8 mouse cellular contexts compared by ENCODE assay signal in the genomic region with DNA sequence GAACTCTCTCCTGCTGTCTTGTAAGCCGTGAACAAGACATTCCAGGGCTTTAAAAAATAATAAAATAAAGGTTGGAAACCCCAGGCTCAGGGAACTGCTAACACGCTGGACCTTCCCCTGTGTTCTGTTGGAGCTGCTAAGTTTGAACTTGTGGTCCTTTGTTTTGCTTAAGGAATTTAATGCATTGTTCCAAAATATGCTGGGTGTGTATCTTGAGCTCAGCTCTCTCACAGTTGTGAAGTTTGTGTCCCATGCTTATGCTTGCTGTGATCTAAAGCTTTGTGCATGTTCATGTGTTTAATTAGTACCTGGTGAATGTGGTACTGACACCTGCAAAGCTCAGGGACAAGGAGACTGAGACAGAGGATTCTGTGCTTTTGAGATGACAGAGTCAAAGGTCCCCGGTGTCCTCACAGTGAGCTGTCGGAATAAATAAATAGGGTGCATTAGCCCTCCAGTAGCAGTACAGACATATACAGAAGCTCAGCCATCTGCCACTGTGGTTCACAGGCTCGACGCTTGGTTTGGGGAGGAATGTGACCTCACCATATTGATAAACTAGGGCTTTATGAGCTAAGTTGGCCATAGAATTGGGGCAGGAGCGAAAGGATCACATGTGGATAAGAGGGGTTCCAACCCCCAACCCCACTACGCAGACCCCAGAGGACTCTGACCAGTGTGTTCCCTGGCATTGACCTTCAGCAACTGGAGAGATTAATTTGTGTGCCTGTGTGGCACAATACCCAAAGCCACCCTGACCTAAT.
A peak's percentile ranks its signal among the peaks of the same experiment; 100 is the strongest.
DNase-seq lines count a peak whose midpoint lies in the region; ATAC-seq and TF ChIP-seq lines count a peak whose summit lies in the region.

No protein-coding gene starts in this region.

- peak overlapping the region; percentile 47 for H3K4me2 ChIP-seq in hindbrain, embryonic 15.5 days
- peak overlapping the region; percentile 12; the same call in 1 of the 2 replicates for H3K4me2 ChIP-seq in midbrain, postnatal 0 days (ENCODE audit: low read depth, low read length, poor library complexity, severe bottlenecking)

- H3K4me3 ChIP-seq in gastrocnemius, adult 2 months = no peak overlapping the region
- H3K4me3 ChIP-seq in embryonic facial prominence, embryonic 10.5 days = no peak overlapping the region
- H3K4me3 ChIP-seq in hindbrain, embryonic 15.5 days = no peak overlapping the region
- no peak overlapping the region for H3K4me3 ChIP-seq in midbrain, postnatal 0 days (ENCODE audit: low read depth, low read length)

- H3K27ac ChIP-seq in gastrocnemius, adult 2 months = peak overlapping the region; percentile 20; the same call in 1 of the 2 replicates
- H3K27ac ChIP-seq in embryonic facial prominence, embryonic 10.5 days (replicated peaks) = peak overlapping the region; percentile 66
- peak overlapping the region; percentile 79 for H3K27ac ChIP-seq in hindbrain, embryonic 15.5 days (replicated peaks)
- H3K27ac ChIP-seq in midbrain, postnatal 0 days (ENCODE audit: low read depth, low read length) = no peak overlapping the region; the same call in 1 of the 2 replicates

- intact Hi-C loops in gastrocnemius, adult 2 months (cut with DNase I) = no loop called here
- intact Hi-C loops in gastrocnemius, postnatal 14 days (cut with DNase I; ENCODE audit: low total_unique reads) = no loop called here
- intact Hi-C loops in left cerebral cortex, postnatal 25 days (cut with DNase I) = no loop called here

- DNase-seq in gastrocnemius, adult 2 months = no peak
- no peak for DNase-seq in gastrocnemius, postnatal 14 days
- no peak for DNase-seq in embryonic facial prominence, embryonic 10.5 days (ENCODE audit: low spot score)
- no peak for DNase-seq in midbrain, postnatal 0 days (ENCODE audit: low spot score)
- no peak for DNase-seq in right cerebral cortex, postnatal 36 days (ENCODE audit: low spot score in 2 of 2)
- DNase-seq in ovary, postnatal 10 days (ENCODE audit: low spot score) = no peak
- DNase-seq in left cerebral cortex, postnatal 25 days (ENCODE audit: low spot score in 2 of 2) = no peak

- peak; percentile 44 for ATAC-seq in hindbrain, embryonic 15.5 days (ENCODE audit: low FRiP score, low read depth)
- 0 out of 2 replicates have a peak, but pooled peaks have one; percentile 28 for ATAC-seq in midbrain, postnatal 0 days (ENCODE audit: low FRiP score)

- peaks cover 51% of the 10 kb centered on the region for H3K4me1 ChIP-seq in embryonic facial prominence, embryonic 10.5 days
- peaks cover 37% of the 10 kb centered on the region for H3K4me1 ChIP-seq in hindbrain, embryonic 15.5 days (replicated peaks)
- peaks cover 17% of the 10 kb centered on the region for H3K4me1 ChIP-seq in midbrain, postnatal 0 days (ENCODE audit: insufficient read depth, low read length)

- no peak overlapping the region for H3K9ac ChIP-seq in hindbrain, embryonic 15.5 days
- 0 out of 2 replicates have a peak overlapping the region, but pooled peaks have one; percentile 13 for H3K9ac ChIP-seq in midbrain, postnatal 0 days (replicated peaks; ENCODE audit: low read length, poor library complexity, severe bottlenecking)

- no peaks in the 10 kb centered on the region for H3K36me3 ChIP-seq in embryonic facial prominence, embryonic 10.5 days (replicated peaks)
- H3K36me3 ChIP-seq in hindbrain, embryonic 15.5 days = no peaks in the 10 kb centered on the region
- no peaks in the 10 kb centered on the region for H3K36me3 ChIP-seq in midbrain, postnatal 0 days (ENCODE audit: insufficient read depth, low read length)

- TF ChIP-seq CTCF in gastrocnemius, adult 2 months (IDR thresholded peaks at IDR 0.05) = no peak
- TF ChIP-seq CTCF in midbrain, postnatal 0 days (IDR thresholded peaks at IDR 0.05) = no peak

- 38% methylated on average over 8 of the region's 8 CpGs for WGBS in embryonic facial prominence, embryonic 10.5 days
- WGBS in hindbrain, embryonic 15.5 days = 23% methylated on average over 8 of the region's 8 CpGs
- WGBS in midbrain, postnatal 0 days = 21% methylated on average over 8 of the region's 8 CpGs

- H3K27me3 ChIP-seq in embryonic facial prominence, embryonic 10.5 days (replicated peaks; ENCODE audit: low read depth, poor library complexity, severe bottlenecking) = no peaks in the 10 kb centered on the region
- H3K27me3 ChIP-seq in hindbrain, embryonic 15.5 days = no peaks in the 10 kb centered on the region
- H3K27me3 ChIP-seq in midbrain, postnatal 0 days (ENCODE audit: insufficient read depth, low read length) = no peaks in the 10 kb centered on the region

- no peaks in the 10 kb centered on the region for H3K9me3 ChIP-seq in embryonic facial prominence, embryonic 10.5 days
- H3K9me3 ChIP-seq in hindbrain, embryonic 15.5 days = no peaks in the 10 kb centered on the region
- no peaks in the 10 kb centered on the region for H3K9me3 ChIP-seq in midbrain, postnatal 0 days (ENCODE audit: low read length)
